Mouse (Mus musculus) left cerebral cortex, adult 8-10 months (tissue): ENCODE results near the gene Fndc3b. TPM values are rescaled to one million over a fixed set of nuclear protein-coding genes. Genes with fewer than 3 reads are reported as not detected.

Experiments used
- DNase-seq, 2 experiments: peaks; one replicate each; pipeline ENCODE4 v3.0.0; 2022; ENCODE audit warnings: low spot score in 2 of 2
- total RNA-seq, 4 experiments: library from RNA; stranded (reverse); gene quantifications; 2 replicates each; pipeline ENCODE4 v1.2.4; 2022

Fndc3b gene
- total RNA-seq, 4 experiments from 2014 or later: 16.6 to 27.2 (median 26.0) TPM

- no peak for DNase-seq
These were observed 1.8 kb downstream of the Fndc3b start for GRCm38 (mm10) chr3:27709096-27709905.

- DNase-seq: no peak
These were observed 2.5 kb downstream of the Fndc3b start for GRCm38 (mm10) chr3:27708581-27708980.

- no peak for DNase-seq
These were observed 5.3 kb downstream of the Fndc3b start for GRCm38 (mm10) chr3:27705761-27706160.

DNA sequence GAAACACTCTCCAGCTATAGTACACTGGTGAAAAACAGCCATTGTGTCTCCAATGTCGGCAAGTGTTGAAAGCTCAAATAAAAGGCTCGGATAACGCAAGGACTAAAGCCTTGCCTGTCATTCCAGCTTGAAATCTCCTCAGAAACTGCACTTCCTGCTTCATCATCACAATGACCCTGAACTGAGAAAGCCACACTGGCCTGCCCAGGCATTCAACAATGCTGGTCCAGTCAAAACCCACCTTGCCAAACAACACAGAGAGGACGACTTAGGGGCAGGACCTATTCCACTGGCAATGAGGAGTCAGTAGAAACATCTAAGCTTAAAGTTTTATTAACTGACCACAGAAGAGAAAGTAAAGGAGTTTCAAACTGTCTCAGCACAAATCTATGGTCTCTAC is 6.1 kb downstream of the Fndc3b start:
- no peak for DNase-seq

DNA sequence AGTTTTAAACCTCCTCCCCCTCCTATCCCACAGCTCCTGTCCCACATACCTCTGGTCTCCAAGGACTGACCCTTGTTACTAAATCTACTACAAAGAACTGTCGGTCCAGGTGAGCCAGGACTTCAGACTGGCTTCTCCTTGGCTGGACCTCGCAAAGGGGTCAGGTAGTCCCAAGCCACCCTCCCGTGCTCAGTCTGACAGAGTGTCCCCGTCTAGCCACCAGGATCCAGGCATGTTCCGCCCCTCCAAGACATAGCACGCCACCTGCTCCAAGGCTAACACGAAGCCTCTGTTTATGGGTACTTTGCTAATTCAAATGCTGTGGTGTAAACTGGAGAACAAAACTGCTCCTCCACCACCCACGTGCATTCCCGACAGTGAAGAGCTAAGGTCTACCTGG is 6.5 kb downstream of the Fndc3b start:
- DNase-seq: no peak

DNA sequence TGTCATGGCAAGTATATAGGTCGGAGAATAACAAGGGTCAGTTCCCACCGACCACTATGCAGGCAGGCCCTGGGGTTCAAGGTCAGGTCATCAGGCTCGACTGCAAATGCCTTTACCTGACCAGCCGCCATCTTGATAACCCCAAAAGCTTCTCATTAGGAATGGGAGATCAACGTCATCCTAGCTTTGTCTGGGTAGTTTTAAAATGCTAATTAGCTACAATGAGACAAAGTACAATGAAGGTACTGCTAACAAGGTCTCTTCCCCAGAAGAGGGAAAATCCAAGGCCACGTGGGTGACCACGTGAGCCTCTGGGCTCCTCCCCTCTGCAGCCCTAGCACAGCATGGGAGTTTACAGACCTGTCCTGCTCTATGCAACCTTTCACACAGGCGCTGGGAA is 7.6 kb downstream of the Fndc3b start:
- no peak for DNase-seq

- no peak for DNase-seq
These were observed 8.0 kb downstream of the Fndc3b start for GRCm38 (mm10) chr3:27703081-27703480.

DNA sequence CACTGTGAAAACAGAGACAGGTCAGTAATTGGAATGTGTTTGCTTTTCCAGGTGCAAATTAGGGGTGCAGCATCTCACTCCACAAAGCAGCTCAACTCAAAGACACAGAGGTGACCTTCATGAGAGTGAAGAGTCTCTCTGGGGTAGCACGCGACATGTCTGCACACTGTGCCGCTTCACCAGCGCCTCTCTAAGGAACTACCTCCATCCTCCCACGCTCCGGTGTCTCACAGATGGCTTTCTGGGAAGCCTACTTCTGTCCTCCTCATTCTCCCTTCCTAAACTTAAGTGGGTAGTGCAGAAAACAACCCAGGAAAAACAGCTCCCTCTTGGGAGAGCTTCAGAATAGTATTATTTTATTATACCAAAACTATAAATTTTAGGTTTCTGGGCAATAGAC is 12.4 kb downstream of the Fndc3b start:
- peak in 1 of 2 experiments; percentile 82 for DNase-seq

DNA sequence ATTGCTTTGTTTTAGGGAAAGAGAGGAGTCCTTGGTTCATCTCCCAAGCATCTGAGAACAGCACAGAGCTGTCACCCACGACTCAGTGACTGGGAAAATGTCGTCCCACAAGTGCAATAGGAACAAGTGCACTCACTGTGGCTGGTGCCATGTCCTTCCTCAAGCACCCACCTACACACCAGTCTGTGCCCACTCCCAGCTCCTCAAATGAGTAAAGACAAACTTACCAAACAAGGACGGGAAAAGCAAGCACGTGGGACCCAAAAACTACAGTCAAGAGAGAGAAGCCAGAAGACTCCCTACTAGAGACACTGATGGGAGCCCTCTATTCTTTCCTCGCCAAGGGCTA is 14.7 kb downstream of the Fndc3b start:
- no peak for DNase-seq

- no peak for DNase-seq
These were observed 15.3 kb downstream of the Fndc3b start for GRCm38 (mm10) chr3:27695612-27696448.

DNA sequence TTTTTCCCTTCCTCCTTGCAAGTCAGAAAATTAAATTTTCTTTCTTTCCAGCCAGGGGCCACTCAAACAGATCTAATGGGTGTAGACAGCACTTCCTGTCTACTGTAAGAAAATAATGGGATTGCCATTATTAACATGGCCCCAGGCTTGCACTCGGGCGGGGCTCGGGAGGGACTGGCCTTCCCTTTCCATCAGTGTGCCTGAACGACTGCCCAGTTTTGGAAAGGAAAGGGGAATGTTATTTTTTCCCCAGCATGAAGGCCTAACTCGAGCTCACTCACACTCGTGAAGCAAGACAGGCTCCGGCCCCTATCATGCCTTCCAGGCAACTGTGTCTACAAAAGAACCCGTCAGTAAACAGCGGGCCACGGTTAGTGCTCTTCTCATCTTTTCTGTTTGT is 16.5 kb downstream of the Fndc3b start:
- DNase-seq: no peak

GRCm38 (mm10) chr3:27694111-27694510 is 17.0 kb downstream of the Fndc3b start:
- DNase-seq: no peak

DNA sequence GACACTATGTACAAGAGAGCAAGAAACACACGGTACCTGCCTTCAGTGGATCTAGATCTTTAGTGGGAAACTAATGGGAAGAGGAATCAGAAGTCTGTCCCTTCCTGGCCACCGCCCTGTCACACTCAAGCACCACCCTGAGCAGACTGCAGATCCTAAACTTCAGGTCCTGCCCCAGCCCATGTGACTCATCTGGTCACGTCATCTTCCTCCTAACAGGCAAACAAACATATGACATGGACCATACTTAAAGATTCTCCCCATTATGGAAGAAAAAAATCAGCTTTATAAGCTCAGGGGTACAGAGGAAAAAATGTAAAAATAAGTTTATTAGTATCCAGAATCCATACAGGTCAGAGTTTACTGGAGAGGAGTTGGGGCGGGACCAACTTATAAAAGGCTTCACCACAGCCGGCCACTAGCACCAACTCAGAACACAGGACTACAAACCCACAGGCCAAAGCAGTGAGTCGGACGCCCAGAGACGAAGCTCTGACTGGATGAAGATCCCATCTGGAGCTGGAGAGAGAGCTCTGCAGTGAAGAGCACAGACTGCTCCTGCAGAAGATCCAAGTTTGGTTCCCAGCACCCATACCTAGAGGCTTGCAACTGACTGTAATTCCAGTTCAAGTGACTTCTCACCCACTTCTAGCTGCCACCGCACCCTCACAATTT is 19.5 kb downstream of the Fndc3b start:
- no peak for DNase-seq

GRCm38 (mm10) chr3:27690030-27690429 is 21.1 kb downstream of the Fndc3b start:
- no peak for DNase-seq

DNA sequence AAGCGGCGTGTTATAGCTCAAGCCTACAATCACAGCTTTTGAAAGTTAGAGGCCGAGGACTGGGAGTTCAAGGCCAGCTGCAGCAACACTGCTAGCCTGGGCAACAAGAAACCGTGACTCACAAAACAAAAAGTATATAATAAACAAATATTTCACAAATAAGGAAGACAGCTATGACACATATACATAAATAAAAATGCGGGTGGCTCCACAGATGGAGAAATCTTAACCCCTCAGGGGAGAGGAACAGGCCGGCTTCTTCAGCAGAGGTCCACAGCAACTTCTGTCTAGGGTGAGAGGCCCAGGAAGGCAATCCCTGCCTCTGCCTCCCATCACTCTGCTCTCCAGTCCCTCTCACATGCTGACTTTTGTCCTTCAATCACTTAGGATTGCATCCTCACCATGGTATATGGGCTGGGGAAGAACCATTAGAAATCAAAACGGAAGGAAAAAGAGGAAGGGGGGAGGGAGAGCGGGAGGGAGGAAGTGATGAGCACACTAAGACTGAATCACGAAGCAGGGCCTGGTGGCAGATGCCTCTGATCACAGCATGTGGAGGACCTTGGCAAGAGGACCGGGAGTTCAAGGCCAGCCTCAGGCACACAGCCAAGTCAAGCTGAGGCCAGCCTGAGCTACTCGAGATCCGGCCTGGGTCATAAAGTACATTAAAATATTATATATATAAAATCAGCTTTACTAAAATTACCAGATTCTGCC is 21.8 kb downstream of the Fndc3b start:
- no peak for DNase-seq

DNA sequence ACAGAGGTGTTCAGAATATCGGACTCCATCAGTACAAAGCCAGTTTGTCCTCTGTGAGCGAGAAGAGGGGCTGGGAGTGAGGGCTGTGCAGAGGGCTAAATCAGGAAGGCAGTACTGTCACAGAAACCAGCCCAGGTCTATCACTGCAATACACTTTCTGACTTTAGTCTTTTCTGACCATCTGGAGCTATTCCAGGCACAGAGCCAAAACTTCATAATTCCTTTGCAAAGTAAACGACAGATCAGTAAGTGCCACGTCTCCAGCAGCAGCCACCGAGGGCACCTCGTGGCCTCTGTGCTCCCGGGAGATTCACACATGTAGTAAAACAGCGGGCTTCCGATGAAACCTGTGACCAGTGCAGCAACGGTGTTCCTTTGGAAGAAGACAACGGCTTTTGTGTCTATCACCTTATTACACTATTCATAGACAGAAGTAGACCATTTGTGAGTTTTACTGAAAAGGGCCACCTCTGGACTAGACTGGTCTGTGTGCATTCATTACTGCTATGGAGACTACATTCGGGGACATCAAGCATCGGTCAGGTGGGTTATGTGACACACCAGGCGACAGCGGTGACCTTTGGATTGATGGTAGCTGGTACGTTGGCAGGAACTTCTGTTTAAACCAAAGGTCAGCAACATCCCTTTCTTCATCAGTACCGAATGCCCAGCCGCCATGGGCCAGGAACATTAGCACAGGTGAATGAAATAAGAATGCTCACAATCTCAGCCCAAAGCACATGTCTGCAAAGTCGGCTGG is 24.2 kb downstream of the Fndc3b start:
- DNase-seq: no peak

DNA sequence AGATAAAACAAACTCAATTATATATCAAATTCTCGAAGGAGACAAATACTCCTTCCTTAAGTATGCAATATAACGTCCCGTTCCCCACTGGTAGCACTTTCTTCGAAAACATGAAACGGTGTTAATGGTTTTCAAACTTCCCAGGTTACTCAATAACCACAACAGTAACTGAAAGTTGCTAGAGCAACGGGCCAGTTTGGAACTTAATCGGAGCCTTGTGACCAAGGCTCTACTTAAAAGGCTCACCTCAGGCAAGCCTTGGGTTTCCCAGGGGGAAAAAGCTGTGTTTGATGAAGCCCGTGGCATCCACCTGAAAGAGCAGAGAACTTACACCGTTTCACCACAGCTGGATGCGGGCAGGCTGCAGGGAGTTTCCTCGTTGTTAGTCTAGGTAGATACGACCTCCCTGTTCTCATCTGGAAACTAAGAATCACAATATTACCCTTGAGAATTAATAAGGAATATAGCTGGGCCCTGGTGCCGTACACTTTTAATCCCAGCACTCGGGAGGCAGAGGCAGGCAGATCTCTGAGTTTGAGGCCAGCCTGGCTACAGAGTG is 25.4 kb downstream of the Fndc3b start:
- no peak for DNase-seq

GRCm38 (mm10) chr3:27685134-27685533 is 26.0 kb downstream of the Fndc3b start:
- no peak for DNase-seq

GRCm38 (mm10) chr3:27683374-27683773 is 27.7 kb downstream of the Fndc3b start:
- DNase-seq: no peak

- no peak for DNase-seq
These were observed 33.5 kb downstream of the Fndc3b start for GRCm38 (mm10) chr3:27677574-27677973.
